Comparison of ENCODE assay signal across 9 mouse cellular contexts in genomic region chr9:98244223-98244622, GRCm38 (mm10). TPM values are rescaled to one million over a fixed set of nuclear protein-coding genes. Genes with fewer than 3 reads are reported as not detected.
DNase-seq lines count a peak whose midpoint lies in the region; ATAC-seq and TF ChIP-seq lines count a peak whose summit lies in the region.
"Had no signal": no experiment of that assay in that cellular context is flagged by ENCODE, and none has a peak within 500 bp of the region (broad histone marks: within the 10 kb centered on the region; RNA-seq: fewer than 3 reads in every experiment).

No protein-coding gene starts in this region.

- no peak overlapping the region for H3K27ac ChIP-seq in intestine, embryonic 14.5 days (ENCODE audit: low read depth)
- no peak overlapping the region for H3K27ac ChIP-seq in intestine, embryonic 16.5 days (ENCODE audit: low read length)
- H3K27ac ChIP-seq in embryonic facial prominence, embryonic 14.5 days (replicated peaks; ENCODE audit: low read depth, low read length): no peak overlapping the region
- no peak overlapping the region for H3K27ac ChIP-seq in midbrain, postnatal 0 days (ENCODE audit: low read depth, low read length)
- H3K27ac ChIP-seq: heart, embryonic 13.5 days had no signal

- H3K36me3 ChIP-seq in intestine, embryonic 14.5 days (ENCODE audit: control insufficient read depth, insufficient read depth, low read length): no peaks in the 10 kb centered on the region
- no peaks in the 10 kb centered on the region for H3K36me3 ChIP-seq in intestine, embryonic 16.5 days (ENCODE audit: control insufficient read depth, insufficient read depth, low read length)
- no peaks in the 10 kb centered on the region for H3K36me3 ChIP-seq in embryonic facial prominence, embryonic 14.5 days (ENCODE audit: control insufficient read depth, insufficient read depth, low read length)
- no peaks in the 10 kb centered on the region for H3K36me3 ChIP-seq in midbrain, postnatal 0 days (ENCODE audit: insufficient read depth, low read length)
- H3K36me3 ChIP-seq: heart, embryonic 13.5 days had no signal

- H3K4me2 ChIP-seq in intestine, embryonic 14.5 days (ENCODE audit: low read length): no peak overlapping the region
- H3K4me2 ChIP-seq in intestine, embryonic 16.5 days (ENCODE audit: low read depth, low read length): no peak overlapping the region
- H3K4me2 ChIP-seq in embryonic facial prominence, embryonic 14.5 days (ENCODE audit: low read depth, low read length): no peak overlapping the region
- no peak overlapping the region for H3K4me2 ChIP-seq in midbrain, postnatal 0 days (ENCODE audit: low read depth, low read length, poor library complexity, severe bottlenecking)
- H3K4me2 ChIP-seq: heart, embryonic 13.5 days had no signal

- WGBS in intestine, embryonic 14.5 days: 47% methylated on average over 2 of the region's 2 CpGs
- 47% methylated on average over 2 of the region's 2 CpGs for WGBS in intestine, embryonic 16.5 days
- 34% methylated on average over 2 of the region's 2 CpGs for WGBS in embryonic facial prominence, embryonic 14.5 days
- WGBS in midbrain, postnatal 0 days: 37% methylated on average over 2 of the region's 2 CpGs

- no peaks in the 10 kb centered on the region for H3K4me1 ChIP-seq in intestine, embryonic 14.5 days (replicated peaks; ENCODE audit: control insufficient read depth, insufficient read depth, low read length)
- no peaks in the 10 kb centered on the region for H3K4me1 ChIP-seq in intestine, embryonic 16.5 days (ENCODE audit: control insufficient read depth, insufficient read depth, low read length)
- H3K4me1 ChIP-seq in embryonic facial prominence, embryonic 14.5 days (ENCODE audit: control insufficient read depth, insufficient read depth, low read length): no peaks in the 10 kb centered on the region
- H3K4me1 ChIP-seq in midbrain, postnatal 0 days (ENCODE audit: insufficient read depth, low read length): no peaks in the 10 kb centered on the region
- H3K4me1 ChIP-seq: heart, embryonic 13.5 days had no signal

- no peak overlapping the region for H3K9ac ChIP-seq in intestine, embryonic 14.5 days (ENCODE audit: low read length)
- H3K9ac ChIP-seq in intestine, embryonic 16.5 days (ENCODE audit: low read depth, low read length): no peak overlapping the region
- no peak overlapping the region for H3K9ac ChIP-seq in embryonic facial prominence, embryonic 14.5 days (ENCODE audit: low read depth, low read length)
- no peak overlapping the region for H3K9ac ChIP-seq in midbrain, postnatal 0 days (replicated peaks; ENCODE audit: low read length, poor library complexity, severe bottlenecking)
- H3K9ac ChIP-seq: heart, embryonic 13.5 days had no signal

- peak; percentile 87 for TF ChIP-seq CTCF in midbrain, postnatal 0 days (IDR thresholded peaks at IDR 0.05)

- H3K4me3 ChIP-seq in intestine, embryonic 14.5 days (ENCODE audit: low read depth, low read length): no peak overlapping the region
- H3K4me3 ChIP-seq in intestine, embryonic 16.5 days (ENCODE audit: low read length): no peak overlapping the region
- H3K4me3 ChIP-seq in embryonic facial prominence, embryonic 14.5 days (ENCODE audit: low read depth, low read length): no peak overlapping the region
- H3K4me3 ChIP-seq in midbrain, postnatal 0 days (ENCODE audit: low read depth, low read length): no peak overlapping the region
- H3K4me3 ChIP-seq: heart, embryonic 13.5 days had no signal

- ATAC-seq in intestine, embryonic 14.5 days (replicated peaks; ENCODE audit: low FRiP score, low TSS enrichment, low read depth): no peak
- no peak for ATAC-seq in intestine, embryonic 16.5 days
- ATAC-seq in embryonic facial prominence, embryonic 14.5 days (ENCODE audit: low read depth): no peak
- ATAC-seq in midbrain, postnatal 0 days (ENCODE audit: low FRiP score): 0 out of 2 replicates have a peak, but pooled peaks have one; percentile 44
- ATAC-seq in inflammation-experienced regulatory T-cells, adult 6 months: no peak

- no peaks in the 10 kb centered on the region for H3K9me3 ChIP-seq in intestine, embryonic 14.5 days (ENCODE audit: control insufficient read depth, low read length)
- H3K9me3 ChIP-seq in intestine, embryonic 16.5 days (ENCODE audit: control insufficient read depth, low read length): no peaks in the 10 kb centered on the region
- no peaks in the 10 kb centered on the region for H3K9me3 ChIP-seq in embryonic facial prominence, embryonic 14.5 days (ENCODE audit: control insufficient read depth, low read length)
- H3K9me3 ChIP-seq in midbrain, postnatal 0 days (ENCODE audit: low read length): no peaks in the 10 kb centered on the region
- H3K9me3 ChIP-seq: heart, embryonic 13.5 days had no signal

- peak; percentile 53 for DNase-seq in intestine, embryonic 14.5 days (ENCODE audit: low spot score)
- peak; percentile 37 for DNase-seq in adrenal gland, postnatal 25 days
- peak; percentile 56 for DNase-seq in embryonic facial prominence, embryonic 14.5 days (ENCODE audit: low spot score)
- DNase-seq in layer of hippocampus, postnatal 10 days (ENCODE audit: low spot score in 2 of 2): peak; percentile 74 to 78
- DNase-seq in midbrain, postnatal 0 days (ENCODE audit: low spot score): peak; percentile 88
- DNase-seq in spleen, postnatal 4 days (ENCODE audit: low spot score in 2 of 2): no peak

- no peaks in the 10 kb centered on the region for H3K27me3 ChIP-seq in intestine, embryonic 14.5 days (replicated peaks; ENCODE audit: control insufficient read depth, insufficient read depth, low read length)
- no peaks in the 10 kb centered on the region for H3K27me3 ChIP-seq in intestine, embryonic 16.5 days (replicated peaks; ENCODE audit: control insufficient read depth, insufficient read depth, low read length)
- H3K27me3 ChIP-seq in embryonic facial prominence, embryonic 14.5 days (replicated peaks; ENCODE audit: control insufficient read depth, insufficient read depth, low read length): no peaks in the 10 kb centered on the region
- no peaks in the 10 kb centered on the region for H3K27me3 ChIP-seq in midbrain, postnatal 0 days (ENCODE audit: insufficient read depth, low read length)
- H3K27me3 ChIP-seq: heart, embryonic 13.5 days had no signal

RNA-seq across cellular contexts. Expression of gene Nmnat3, which starts 43.0 kb away (rescaled TPM):
- 10.5 and 12.8 TPM in 2 replicates for polyA plus RNA-seq in intestine, embryonic 14.5 days (2014; fragmentation: Nextera tagmentation; extraction: Ambion mirVana)
- 20.1 and 21.9 TPM in 2 replicates for polyA plus RNA-seq in intestine, embryonic 16.5 days (2015; fragmentation: Nextera tagmentation; extraction: Ambion mirVana)
- 14.7 and 19.0 TPM in 2 replicates for total RNA-seq in adrenal gland, postnatal 25 days (2021)
- 4.8 and 5.2 TPM in 2 replicates for polyA plus RNA-seq in embryonic facial prominence, embryonic 14.5 days (2014; fragmentation: Nextera tagmentation; extraction: Ambion mirVana)
- 1 to 10 TPM in 1 of 2 experiments, under 1 TPM in 1; 0.98 to 1.1 TPM for total RNA-seq in layer of hippocampus, postnatal 10 days (2021)
- 0.88 and 1.6 TPM in 2 replicates for total RNA-seq in midbrain, postnatal 0 days (2014; rRNA removed)
- 1.0 and 1.5 TPM in 2 replicates for polyA plus RNA-seq in midbrain, postnatal 0 days (2015; fragmentation: Nextera tagmentation; extraction: Ambion mirVana)
- polyA plus RNA-seq in inflammation-experienced regulatory T-cells, adult 6 months (2017; shearing (Covaris generic)): 10 to 100 TPM in 2 of 3 experiments, 1 to 10 TPM in 1; 7.9 to 19.5 (median 14.9) TPM

Comparison
In these comparisons a context has a peak if more than half of its experiments do, and no peak if none do; other contexts are left out.
1. DNase-seq: peak in intestine, embryonic 14.5 days (single experiment), adrenal gland, postnatal 25 days (single experiment), embryonic facial prominence, embryonic 14.5 days (single experiment), layer of hippocampus, postnatal 10 days (2 of 2) and midbrain, postnatal 0 days (single experiment); none in spleen, postnatal 4 days (0 of 2).